8 mouse cellular contexts compared by ENCODE assay signal in genomic region chr4:86576630-86577225, GRCm38 (mm10). TPM values are rescaled to one million over a fixed set of nuclear protein-coding genes. Genes with fewer than 3 reads are reported as not detected.
DNase-seq lines count a peak whose midpoint lies in the region; ATAC-seq and TF ChIP-seq lines count a peak whose summit lies in the region.

No protein-coding gene starts in this region.

- TF ChIP-seq POLR2A in testis, adult 2 months (IDR thresholded peaks at IDR 0.05; ENCODE audit: control insufficient read depth, low read depth, low read length) = no peak
- no peak for TF ChIP-seq POLR2A in limb, embryonic 14.5 days (IDR thresholded peaks at IDR 0.05; ENCODE audit: borderline replicate concordance, extremely low read depth, insufficient read depth, insufficient read length)

- DNase-seq in testis, postnatal 14 days (ENCODE audit: low spot score) = no peak
- DNase-seq in limb, embryonic 14.5 days (ENCODE audit: low spot score) = no peak

- peak overlapping the region; percentile 79 for H3K27ac ChIP-seq in testis, adult 2 months (ENCODE audit: control insufficient read depth, insufficient read depth, low read depth, low read length)
- 0 out of 2 replicates have a peak overlapping the region, but pooled peaks have one; percentile 96 for H3K27ac ChIP-seq in limb, embryonic 14.5 days (replicated peaks; ENCODE audit: low read depth, low read length)
- H3K27ac ChIP-seq in stomach, embryonic 16.5 days (ENCODE audit: low read length) = peak overlapping the region; percentile 99

- H3K4me2 ChIP-seq in limb, embryonic 14.5 days (replicated peaks; ENCODE audit: low read depth, low read length, severe bottlenecking) = peak overlapping the region; percentile 65
- peak overlapping the region; percentile 84 for H3K4me2 ChIP-seq in stomach, embryonic 16.5 days (ENCODE audit: low read depth, low read length)

- ATAC-seq in erythroblast, adult 5-6 weeks (replicated peaks; ENCODE audit: low FRiP score, poor library complexity, severe bottlenecking) = no peak
- no peak for ATAC-seq in limb, embryonic 14.5 days (ENCODE audit: low FRiP score, low read depth)
- ATAC-seq in stomach, embryonic 16.5 days (ENCODE audit: insufficient read depth, low FRiP score) = no peak
- no peak for ATAC-seq in inflammation-experienced regulatory T-cells, adult 6 months
- no peak for ATAC-seq in granulocyte monocyte progenitor cell, adult 5-6 weeks (replicated peaks; ENCODE audit: poor library complexity, severe bottlenecking)

- WGBS in limb, embryonic 14.5 days = 11% methylated on average over 11 of the region's 11 CpGs
- WGBS in stomach, embryonic 16.5 days = 3% methylated on average over 11 of the region's 11 CpGs

- H3K27me3 ChIP-seq in erythroblast, embryonic 14.5 days (ENCODE audit: control insufficient read depth) = peaks cover 12% of the 10 kb centered on the region
- H3K27me3 ChIP-seq in testis, adult 2 months (ENCODE audit: control insufficient read depth, insufficient read depth, low read length) = no peaks in the 10 kb centered on the region
- no peaks in the 10 kb centered on the region for H3K27me3 ChIP-seq in limb, embryonic 14.5 days (ENCODE audit: control insufficient read depth, insufficient read depth, low read length)
- no peaks in the 10 kb centered on the region for H3K27me3 ChIP-seq in stomach, embryonic 16.5 days (ENCODE audit: control insufficient read depth, insufficient read depth, low read length)

- peak overlapping the region; percentile 96 for H3K9ac ChIP-seq in limb, embryonic 14.5 days (ENCODE audit: low read depth, low read length, severe bottlenecking)
- H3K9ac ChIP-seq in stomach, embryonic 16.5 days (ENCODE audit: low read length) = peak overlapping the region; percentile 94

- peaks cover 32% of the 10 kb centered on the region for H3K4me1 ChIP-seq in erythroblast, embryonic 14.5 days (ENCODE audit: control insufficient read depth)
- H3K4me1 ChIP-seq in testis, adult 2 months (ENCODE audit: control insufficient read depth, insufficient read depth, low read length) = peaks cover 5% of the 10 kb centered on the region; the same call in 1 of the 2 replicates
- peaks cover 14% of the 10 kb centered on the region for H3K4me1 ChIP-seq in limb, embryonic 14.5 days (ENCODE audit: control insufficient read depth, insufficient read depth, low read length)
- peaks cover 16% of the 10 kb centered on the region for H3K4me1 ChIP-seq in stomach, embryonic 16.5 days (ENCODE audit: control insufficient read depth, insufficient read depth, low read length)

- TF ChIP-seq CTCF in testis, adult 2 months (IDR thresholded peaks at IDR 0.05; ENCODE audit: control insufficient read depth, insufficient read depth, insufficient replicate concordance, low read depth, low read length) = no peak

- peak overlapping the region; percentile 83 for H3K4me3 ChIP-seq in erythroblast, embryonic 14.5 days (replicated peaks)
- peak overlapping the region; percentile 94 for H3K4me3 ChIP-seq in testis, adult 2 months (ENCODE audit: control insufficient read depth, low read depth, low read length)
- peak overlapping the region; percentile 97 for H3K4me3 ChIP-seq in limb, embryonic 14.5 days (replicated peaks; ENCODE audit: low read length)
- H3K4me3 ChIP-seq in stomach, embryonic 16.5 days (replicated peaks; ENCODE audit: low read length) = peak overlapping the region; percentile 93

- H3K36me3 ChIP-seq in erythroblast, embryonic 14.5 days (ENCODE audit: control insufficient read depth) = peaks cover 46% of the 10 kb centered on the region
- no peaks in the 10 kb centered on the region; the same call in 1 of the 2 replicates for H3K36me3 ChIP-seq in testis, adult 2 months (ENCODE audit: control insufficient read depth, insufficient read depth, low read length)
- H3K36me3 ChIP-seq in limb, embryonic 14.5 days (ENCODE audit: control insufficient read depth, insufficient read depth, low read length) = peaks cover 13% of the 10 kb centered on the region
- no peaks in the 10 kb centered on the region; the same call in 1 of the 2 replicates for H3K36me3 ChIP-seq in stomach, embryonic 16.5 days (ENCODE audit: control insufficient read depth, insufficient read depth, low read length)

- H3K9me3 ChIP-seq in erythroblast, embryonic 14.5 days (ENCODE audit: control insufficient read depth, low read length) = no peaks in the 10 kb centered on the region
- no peaks in the 10 kb centered on the region for H3K9me3 ChIP-seq in limb, embryonic 14.5 days (ENCODE audit: control insufficient read depth, low read length)
- no peaks in the 10 kb centered on the region for H3K9me3 ChIP-seq in stomach, embryonic 16.5 days (replicated peaks; ENCODE audit: control insufficient read depth, low read length)

RNA-seq across cellular contexts. Expression of gene Rraga, which starts 1.3 kb away (rescaled TPM):
- 5.6 and 5.9 TPM in 2 replicates for polyA plus RNA-seq in erythroblast, embryonic 14.5 days (2012)
- total RNA-seq in erythroblast, adult 5-6 weeks (2015; ENCODE audit: low replicate concordance) = 15.3 and 15.9 TPM in 2 replicates
- 10.1 and 12.1 TPM in 2 replicates for total RNA-seq in erythroblast, adult 5-6 weeks (2017; ENCODE audit: low replicate concordance)
- 18.9 and 20.9 TPM in 2 replicates for polyA plus RNA-seq in testis, adult 2 months (2012; rRNA removed)
- polyA plus RNA-seq in limb, embryonic 14.5 days (2012; rRNA removed) = 107 and 112 TPM in 2 replicates
- 96.1 and 106 TPM in 2 replicates for polyA plus RNA-seq in limb, embryonic 14.5 days (2014; fragmentation: Nextera tagmentation; extraction: Ambion mirVana)
- 117 and 125 TPM in 2 replicates for polyA plus RNA-seq in stomach, embryonic 16.5 days (2015; fragmentation: Nextera tagmentation; extraction: Ambion mirVana)
- polyA plus RNA-seq in inflammation-experienced regulatory T-cells, adult 6 months (2017; shearing (Covaris generic)) = 10 to 100 TPM; 25.1 to 61.8 (median 27.9) TPM
- total RNA-seq in granulocyte monocyte progenitor cell, adult 5-6 weeks (2014; fragmentation: Nextera tagmentation) = 11.2 and 16.4 TPM in 2 replicates
- 9.5 and 11.8 TPM in 2 replicates for total RNA-seq in granulocyte monocyte progenitor cell, adult 5-6 weeks (2017)

RNA-seq across cellular contexts. Expression of gene Saxo1, which starts 18.6 kb away (rescaled TPM):
- polyA plus RNA-seq in erythroblast, embryonic 14.5 days (2012) = not detected in 2 replicates
- total RNA-seq in erythroblast, adult 5-6 weeks (2015; ENCODE audit: low replicate concordance) = not detected in 2 replicates
- total RNA-seq in erythroblast, adult 5-6 weeks (2017; ENCODE audit: low replicate concordance) = not detected in 2 replicates
- polyA plus RNA-seq in testis, adult 2 months (2012; rRNA removed) = 87.4 and 95.3 TPM in 2 replicates
- 0.08 and 0.14 TPM in 2 replicates for polyA plus RNA-seq in limb, embryonic 14.5 days (2012; rRNA removed)
- not detected in 2 replicates for polyA plus RNA-seq in limb, embryonic 14.5 days (2014; fragmentation: Nextera tagmentation; extraction: Ambion mirVana)
- 0.13 TPM in 1 of 2 replicates, not detected in the other for polyA plus RNA-seq in stomach, embryonic 16.5 days (2015; fragmentation: Nextera tagmentation; extraction: Ambion mirVana)
- not detected for polyA plus RNA-seq in inflammation-experienced regulatory T-cells, adult 6 months (2017; shearing (Covaris generic))
- total RNA-seq in granulocyte monocyte progenitor cell, adult 5-6 weeks (2014; fragmentation: Nextera tagmentation) = not detected in 2 replicates
- total RNA-seq in granulocyte monocyte progenitor cell, adult 5-6 weeks (2017) = not detected in 2 replicates

RNA-seq across cellular contexts. Expression of gene Haus6, which starts 35.1 kb away (rescaled TPM):
- polyA plus RNA-seq in erythroblast, embryonic 14.5 days (2012) = 1.2 and 1.5 TPM in 2 replicates
- 6.5 and 7.9 TPM in 2 replicates for total RNA-seq in erythroblast, adult 5-6 weeks (2015; ENCODE audit: low replicate concordance)
- 10.6 and 13.9 TPM in 2 replicates for total RNA-seq in erythroblast, adult 5-6 weeks (2017; ENCODE audit: low replicate concordance)
- 8.8 and 12.2 TPM in 2 replicates for polyA plus RNA-seq in testis, adult 2 months (2012; rRNA removed)
- polyA plus RNA-seq in limb, embryonic 14.5 days (2012; rRNA removed) = 8.5 and 10.2 TPM in 2 replicates
- 12.8 and 14.2 TPM in 2 replicates for polyA plus RNA-seq in limb, embryonic 14.5 days (2014; fragmentation: Nextera tagmentation; extraction: Ambion mirVana)
- polyA plus RNA-seq in stomach, embryonic 16.5 days (2015; fragmentation: Nextera tagmentation; extraction: Ambion mirVana) = 12.5 and 14.3 TPM in 2 replicates
- polyA plus RNA-seq in inflammation-experienced regulatory T-cells, adult 6 months (2017; shearing (Covaris generic)) = 10 to 100 TPM; 12.1 to 26.0 (median 13.4) TPM
- total RNA-seq in granulocyte monocyte progenitor cell, adult 5-6 weeks (2014; fragmentation: Nextera tagmentation) = 22.5 and 23.3 TPM in 2 replicates
- 28.9 and 32.2 TPM in 2 replicates for total RNA-seq in granulocyte monocyte progenitor cell, adult 5-6 weeks (2017)

Comparison
In these comparisons a context has a peak if more than half of its experiments do, and no peak if none do; other contexts are left out.
1. RNA of gene Saxo1, which starts 18.6 kb away (polyA plus RNA-seq): 87.4 to 95.3 TPM in testis, adult 2 months; 0.08 to 0.14 TPM in limb, embryonic 14.5 days, 0.13 TPM in stomach, embryonic 16.5 days, not detected in erythroblast, embryonic 14.5 days and not detected in inflammation-experienced regulatory T-cells, adult 6 months; every median in the first group is over 10 times any median in the second.
2. Peak in every context shown above with its lines, with median percentiles within 50 percentile points of each other: H3K4me3 ChIP-seq and H3K27ac ChIP-seq.